Mouse (Mus musculus): ENCODE results near the gene Tigd3. TPM values are rescaled to one million over a fixed set of nuclear protein-coding genes. Genes with fewer than 3 reads are reported as not detected.

Tigd3 gene
- total RNA-seq, 4 experiments from 2014 or later, result 2.2 to 3.5 (median 2.9) TPM

DNA sequence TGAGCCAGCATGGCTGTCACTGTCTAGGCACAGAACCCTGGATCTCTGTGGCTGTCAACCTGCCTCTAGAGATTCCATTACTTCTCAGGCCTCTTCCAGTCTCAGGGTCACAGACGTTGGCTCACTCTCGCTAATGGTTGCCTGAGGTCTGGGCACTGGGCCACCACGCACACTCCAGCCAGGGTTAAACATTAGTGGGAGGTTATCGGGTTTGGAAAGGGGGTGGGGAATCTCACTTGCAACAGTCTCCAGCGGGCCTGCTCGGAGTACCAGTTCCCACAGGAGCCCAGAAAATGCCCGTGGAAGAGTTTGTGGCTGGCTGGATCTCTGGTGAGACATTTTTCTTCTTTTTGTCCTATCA, 15.6 kb downstream of the Tigd3 start:
- DNase-seq (ENCODE audit: low spot score in 2 of 2), result no peak

- peak; percentile 73 for DNase-seq (ENCODE audit: low spot score in 2 of 2)
Measured at GRCm38 (mm10) chr19:5877618-5878361, 16.2 kb downstream of the Tigd3 start, which contains the start of gene Slc25a45. Gene Slc25a45 (plus strand): TSS chr19:5877808.

GRCm38 (mm10) chr19:5874969-5875480, 18.9 kb downstream of the Tigd3 start, which contains the start of gene Frmd8:
Gene Frmd8 (minus strand): TSS chr19:5875274.
- peak; percentile 91 for DNase-seq (ENCODE audit: low spot score in 2 of 2)

DNA sequence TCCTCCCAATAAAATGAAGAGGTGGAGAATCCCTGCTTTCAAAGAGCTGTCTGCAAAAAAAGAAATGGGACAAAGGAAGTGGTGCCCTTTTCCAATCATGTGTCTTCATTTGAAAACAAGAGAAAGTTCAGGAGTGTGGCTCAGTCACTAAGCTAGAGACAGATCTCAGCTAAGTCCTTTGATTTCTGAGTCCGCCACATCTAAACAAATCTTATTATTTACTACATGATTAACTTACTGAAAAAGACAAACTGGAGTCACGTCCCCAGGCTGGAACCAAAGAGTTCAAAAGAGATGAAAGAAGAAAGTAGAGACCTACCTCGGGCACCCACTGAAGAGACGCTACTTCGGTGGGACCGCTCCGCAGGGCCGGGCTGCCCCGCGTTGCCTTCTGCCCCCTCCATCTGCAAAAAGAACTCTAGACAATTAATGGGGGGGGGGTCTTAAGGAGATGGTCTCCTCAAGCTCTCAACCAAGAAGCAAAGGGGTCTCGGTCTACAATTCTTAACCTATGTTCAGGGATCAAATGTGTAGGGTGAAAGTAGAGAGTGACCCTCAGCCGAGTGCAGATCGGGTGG, 19.5 kb downstream of the Tigd3 start:
- no peak for DNase-seq (ENCODE audit: low spot score in 2 of 2)

GRCm38 (mm10) chr19:5872931-5873556, 20.9 kb downstream of the Tigd3 start:
- DNase-seq (ENCODE audit: low spot score in 2 of 2), result no peak

DNA sequence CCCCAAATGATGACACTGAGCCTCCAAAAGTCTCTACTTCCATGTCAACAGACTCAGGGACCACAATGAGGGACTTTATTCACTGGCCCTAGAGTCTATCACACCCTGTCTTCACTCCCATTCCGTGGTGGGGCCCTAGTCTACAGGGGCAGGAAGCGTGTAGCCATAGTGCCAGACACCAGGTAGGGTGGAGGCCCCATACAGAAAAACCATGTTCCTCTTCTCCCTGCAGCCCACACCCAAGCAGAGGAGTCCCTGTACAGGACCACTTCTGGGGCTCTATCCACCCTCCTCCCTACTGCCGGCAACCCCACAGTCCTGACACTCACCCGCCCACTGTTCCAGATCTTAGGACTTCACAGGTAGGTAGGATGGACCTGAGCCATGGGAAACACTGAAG, 21.4 kb downstream of the Tigd3 start:
- no peak for DNase-seq (ENCODE audit: low spot score in 2 of 2)

DNA sequence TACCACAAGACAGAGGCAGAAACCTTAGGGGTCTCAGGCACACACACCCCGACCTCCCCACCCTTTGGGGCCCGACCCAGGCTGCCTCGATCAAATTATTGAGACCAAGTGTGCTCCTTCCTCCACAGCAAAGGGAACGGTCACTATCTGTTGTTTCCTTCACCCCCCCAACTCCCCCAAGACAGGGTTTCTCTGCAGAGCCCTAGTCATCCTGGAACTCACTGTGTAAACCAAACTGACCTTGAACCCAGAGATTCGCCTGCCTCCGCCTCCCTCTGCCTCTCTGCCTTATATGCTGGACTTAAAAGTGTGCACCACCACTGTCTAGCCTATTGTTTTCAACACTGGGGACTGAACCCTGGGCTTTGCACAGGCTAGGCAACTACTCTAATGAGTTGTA, 22.3 kb downstream of the Tigd3 start:
- no peak for DNase-seq (ENCODE audit: low spot score in 2 of 2)

DNA sequence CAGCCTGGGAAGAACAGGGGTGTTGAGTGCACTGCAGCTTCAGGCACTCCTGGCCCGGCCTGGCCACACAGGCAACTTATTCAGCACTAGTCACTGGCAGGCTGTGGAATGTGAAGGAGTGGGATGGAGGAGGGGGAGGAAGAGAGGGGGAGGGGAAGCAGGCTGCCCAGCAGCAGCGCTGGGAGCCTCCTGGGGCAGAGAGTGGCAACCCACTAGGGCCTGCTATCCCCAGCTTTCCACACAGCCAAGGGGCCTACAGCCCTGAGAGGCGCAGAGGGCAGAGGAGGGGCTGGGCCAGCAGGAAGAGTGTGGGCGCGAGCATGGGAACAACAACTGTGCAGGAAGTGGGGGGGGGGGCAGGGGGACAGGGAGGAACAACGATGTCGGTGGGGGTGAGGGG, 22.7 kb downstream of the Tigd3 start:
- no peak for DNase-seq (ENCODE audit: low spot score in 2 of 2)

- DNase-seq (ENCODE audit: low spot score in 2 of 2), result no peak
Measured at GRCm38 (mm10) chr19:5868096-5868495, 25.9 kb downstream of the Tigd3 start.

GRCm38 (mm10) chr19:5864710-5865398, 29.1 kb downstream of the Tigd3 start:
- no peak for DNase-seq (ENCODE audit: low spot score in 2 of 2)

GRCm38 (mm10) chr19:5863776-5864175, 30.2 kb downstream of the Tigd3 start:
- no peak for DNase-seq (ENCODE audit: low spot score in 2 of 2)

GRCm38 (mm10) chr19:5862335-5863085, 31.4 kb downstream of the Tigd3 start:
- no peak for DNase-seq (ENCODE audit: low spot score in 2 of 2)

DNA sequence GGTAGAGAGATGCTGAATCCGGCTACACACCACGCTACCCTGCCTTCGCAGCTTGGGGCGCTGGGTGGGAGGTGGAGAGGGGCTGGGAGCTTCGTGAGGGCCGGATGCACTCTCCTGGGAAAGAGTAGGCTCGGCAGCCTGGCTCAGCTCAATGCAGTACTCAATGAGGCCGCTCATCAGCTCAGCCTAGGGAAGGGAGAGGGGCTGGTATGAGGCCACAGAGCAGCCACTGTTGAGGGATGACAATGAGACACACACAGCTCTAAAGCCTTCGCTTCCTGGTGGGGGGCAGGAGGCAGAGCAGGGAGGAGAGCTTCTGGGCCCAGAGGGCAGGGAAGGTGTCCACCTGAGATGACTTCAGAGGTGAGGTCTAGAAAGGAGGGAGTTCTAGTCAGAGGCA, 37.3 kb downstream of the Tigd3 start:
- peak in 1 of 2 experiments; percentile 44 for DNase-seq (ENCODE audit: low spot score in 2 of 2)

GRCm38 (mm10) chr19:5852035-5852722, 41.8 kb downstream of the Tigd3 start:
- DNase-seq (ENCODE audit: low spot score in 2 of 2), result no peak

DNA sequence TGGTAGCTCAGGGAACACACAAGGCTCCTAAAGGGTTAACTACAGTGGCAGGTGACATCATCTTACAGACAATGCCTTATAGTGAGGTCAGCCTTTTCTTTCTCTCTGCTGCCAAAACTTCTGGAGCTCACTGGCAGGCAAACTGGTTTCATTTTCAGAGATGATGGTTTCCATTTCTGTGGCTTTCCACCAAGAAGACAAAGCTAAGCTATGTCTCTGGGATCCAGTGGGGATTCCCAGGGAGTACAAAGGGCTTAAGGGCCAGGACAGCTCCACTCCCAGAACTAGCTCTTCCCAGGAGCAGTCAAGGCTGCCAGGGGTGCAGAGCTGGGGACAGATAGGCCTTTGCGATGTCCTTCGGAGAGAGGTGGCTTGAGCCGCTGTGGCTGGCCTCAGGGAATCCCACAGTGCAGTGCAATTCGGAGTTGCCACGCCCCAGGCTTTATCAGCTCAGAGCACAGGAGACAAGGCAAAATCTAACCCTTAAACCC, 42.4 kb downstream of the Tigd3 start:
- no peak for DNase-seq (ENCODE audit: low spot score in 2 of 2)

DNA sequence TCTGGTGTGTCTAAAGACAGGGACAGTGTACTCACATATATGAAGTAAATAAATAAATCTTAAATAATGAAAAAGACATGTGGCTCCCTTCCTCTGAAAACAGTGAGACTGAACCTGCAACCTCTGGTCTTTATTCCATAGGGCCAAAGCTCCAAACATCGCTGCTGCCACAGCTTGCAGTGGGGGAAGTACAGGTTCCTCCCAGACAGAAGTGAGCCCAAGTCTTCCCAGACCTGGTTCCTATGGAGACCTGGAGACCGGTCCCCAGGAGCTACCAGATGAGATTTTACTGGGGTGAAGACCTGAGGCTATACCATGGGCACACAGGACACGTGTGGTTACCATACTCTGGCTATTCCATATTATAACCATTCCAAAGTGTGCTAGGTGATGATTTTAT, 43.1 kb downstream of the Tigd3 start:
- DNase-seq (ENCODE audit: low spot score in 2 of 2), result no peak

DNA sequence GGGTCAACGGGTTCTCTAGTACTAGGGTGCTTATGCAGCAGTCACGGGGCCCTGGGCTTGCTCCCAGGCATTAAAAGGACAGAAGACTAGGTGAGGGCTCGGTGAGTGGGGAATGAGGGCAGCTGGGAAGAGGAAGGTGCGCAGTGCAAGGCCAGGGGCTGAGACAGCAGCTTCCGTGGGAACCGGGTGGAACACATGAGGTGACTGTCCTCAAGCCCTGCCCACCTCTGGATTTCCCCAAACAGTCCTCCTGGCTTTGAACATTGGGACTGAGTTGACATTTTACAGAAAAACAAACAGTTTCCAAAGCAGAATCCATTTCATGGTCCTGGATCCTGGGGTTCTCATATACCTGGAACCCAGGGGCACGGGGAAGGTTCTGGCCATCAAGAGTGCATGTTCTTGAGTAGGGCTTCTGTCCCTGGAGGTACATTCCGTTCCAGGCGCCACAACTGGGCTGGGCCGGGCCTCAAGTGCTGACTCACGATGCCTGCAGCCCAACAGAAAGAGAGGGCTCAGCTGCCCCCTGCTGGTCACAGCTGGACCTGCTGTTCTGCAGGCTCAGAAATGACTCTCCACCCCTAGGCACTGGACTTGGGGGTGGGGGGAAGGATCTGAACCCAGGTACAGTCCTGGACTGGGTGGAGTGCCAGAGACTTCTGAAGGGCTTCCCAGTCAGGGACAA, 44.0 kb downstream of the Tigd3 start:
- peak; percentile 87 to 96 for DNase-seq (ENCODE audit: low spot score in 2 of 2)

- DNase-seq (ENCODE audit: low spot score in 2 of 2), result no peak
Measured at GRCm38 (mm10) chr19:5848826-5849672, 44.9 kb downstream of the Tigd3 start.

All from layer of hippocampus, adult 8-10 months (tissue).